Mouse (Mus musculus): ENCODE results near the gene Wtap.

DNA sequence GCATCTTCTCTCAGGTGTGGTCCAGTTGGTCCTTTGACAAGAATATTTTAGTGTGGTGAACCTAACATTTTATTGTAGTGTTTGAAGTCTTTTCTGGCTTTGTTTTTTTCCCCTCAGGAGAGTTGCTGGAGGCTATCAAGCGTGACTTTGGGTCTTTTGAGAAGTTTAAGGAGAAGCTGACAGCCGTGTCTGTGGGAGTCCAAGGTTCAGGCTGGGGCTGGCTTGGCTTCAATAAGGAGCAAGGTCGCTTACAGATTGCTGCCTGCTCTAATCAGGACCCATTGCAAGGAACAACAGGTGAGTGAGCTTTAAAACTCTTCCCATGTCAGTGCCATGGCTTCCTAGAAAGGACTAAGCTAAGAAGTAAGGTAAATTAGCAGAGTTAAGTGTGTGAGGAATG, 19.3 kb upstream of the Wtap start:
- TF ChIP-seq POLR2A (IDR thresholded peaks at IDR 0.05; ENCODE audit: low read depth, low read length) (no peak), CTCF (IDR thresholded peaks at IDR 0.05; ENCODE audit: borderline replicate concordance, insufficient read depth, low read length) (no peak)

Data from embryonic fibroblast, embryonic 13.5 days (primary cell).